Mouse (Mus musculus): Measurements from ENCODE around the gene Cxcr4. TPM values are rescaled to one million over a fixed set of nuclear protein-coding genes. Genes with fewer than 3 reads are reported as not detected.

Gene Cxcr4
- polyA plus RNA-seq, 1 experiment from 2014 or later, result 8.6 TPM

- ATAC-seq (ENCODE audit: low FRiP score) (peak; percentile 59; the same call in 1 of the 2 replicates), DNase-seq (ENCODE audit: low spot score) (peak; percentile 63)
- Histone ChIP-seq H3K27ac (peak overlapping the region; percentile 66), H3K9ac (no peak overlapping the region), H3K36me3 (replicated peaks; ENCODE audit: control insufficient read depth, insufficient read depth) (no peaks in the 10 kb centered on the region), H3K27me3 (ENCODE audit: control insufficient read depth, insufficient read depth, low read length) (no peaks in the 10 kb centered on the region), H3K9me3 (ENCODE audit: control insufficient read depth, low read length) (no peaks in the 10 kb centered on the region), H3K4me2 (replicated peaks) (no peak overlapping the region), H3K4me3 (replicated peaks; ENCODE audit: low read length) (no peak overlapping the region), H3K4me1 (replicated peaks; ENCODE audit: control insufficient read depth, insufficient read depth, low read length) (no peaks in the 10 kb centered on the region; the same call in 1 of the 2 replicates)
- WGBS, result 44% methylated on average over 9 of the region's 9 CpGs
These were observed 30.9 kb upstream of the Cxcr4 start for GRCm38 (mm10) chr1:128622867-128623593.

GRCm38 (mm10) chr1:128617654-128618310, 25.7 kb upstream of the Cxcr4 start:
- Histone ChIP-seq H3K36me3 (replicated peaks; ENCODE audit: control insufficient read depth, insufficient read depth) (no peaks in the 10 kb centered on the region), H3K27me3 (ENCODE audit: control insufficient read depth, insufficient read depth, low read length) (no peaks in the 10 kb centered on the region), H3K4me3 (replicated peaks; ENCODE audit: low read length) (no peak overlapping the region), H3K4me2 (replicated peaks) (no peak overlapping the region), H3K9ac (no peak overlapping the region), H3K4me1 (replicated peaks; ENCODE audit: control insufficient read depth, insufficient read depth, low read length) (no peaks in the 10 kb centered on the region; the same call in 1 of the 2 replicates), H3K27ac (no peak overlapping the region), H3K9me3 (ENCODE audit: control insufficient read depth, low read length) (no peaks in the 10 kb centered on the region)
- ATAC-seq (ENCODE audit: low FRiP score) (no peak), DNase-seq (ENCODE audit: low spot score) (no peak)
- WGBS, result 94% methylated on average over 13 of the region's 13 CpGs

- H3K27ac ChIP-seq, result no peak overlapping the region
- H3K4me3 ChIP-seq (replicated peaks; ENCODE audit: low read length), result no peak overlapping the region
- H3K4me1 ChIP-seq (replicated peaks; ENCODE audit: control insufficient read depth, insufficient read depth, low read length), result no peaks in the 10 kb centered on the region
- no peak overlapping the region for H3K4me2 ChIP-seq (replicated peaks)
- WGBS, result 83% methylated on average over 2 of the region's 2 CpGs
- DNase-seq (ENCODE audit: low spot score) (no peak), ATAC-seq (ENCODE audit: low FRiP score) (no peak)
- H3K9ac ChIP-seq, result no peak overlapping the region
- H3K27me3 ChIP-seq (ENCODE audit: control insufficient read depth, insufficient read depth, low read length), result no peaks in the 10 kb centered on the region
- no peaks in the 10 kb centered on the region for H3K9me3 ChIP-seq (ENCODE audit: control insufficient read depth, low read length)
- no peaks in the 10 kb centered on the region for H3K36me3 ChIP-seq (replicated peaks; ENCODE audit: control insufficient read depth, insufficient read depth)
These were observed 24.5 kb upstream of the Cxcr4 start for GRCm38 (mm10) chr1:128616586-128616985.

GRCm38 (mm10) chr1:128615459-128615806, 23.3 kb upstream of the Cxcr4 start:
- Histone ChIP-seq H3K36me3 (replicated peaks; ENCODE audit: control insufficient read depth, insufficient read depth) (no peaks in the 10 kb centered on the region), H3K4me1 (replicated peaks; ENCODE audit: control insufficient read depth, insufficient read depth, low read length) (no peaks in the 10 kb centered on the region), H3K9ac (no peak overlapping the region), H3K4me3 (replicated peaks; ENCODE audit: low read length) (no peak overlapping the region), H3K27me3 (ENCODE audit: control insufficient read depth, insufficient read depth, low read length) (no peaks in the 10 kb centered on the region), H3K9me3 (ENCODE audit: control insufficient read depth, low read length) (no peaks in the 10 kb centered on the region), H3K27ac (no peak overlapping the region), H3K4me2 (replicated peaks) (no peak overlapping the region)
- 83% methylated on average over 2 of the region's 2 CpGs for WGBS
- ATAC-seq (ENCODE audit: low FRiP score) (no peak), DNase-seq (ENCODE audit: low spot score) (no peak)

GRCm38 (mm10) chr1:128614653-128615458, 22.8 kb upstream of the Cxcr4 start:
- Histone ChIP-seq H3K9ac (no peak overlapping the region), H3K4me1 (replicated peaks; ENCODE audit: control insufficient read depth, insufficient read depth, low read length) (no peaks in the 10 kb centered on the region), H3K36me3 (replicated peaks; ENCODE audit: control insufficient read depth, insufficient read depth) (no peaks in the 10 kb centered on the region), H3K27ac (no peak overlapping the region), H3K9me3 (ENCODE audit: control insufficient read depth, low read length) (no peaks in the 10 kb centered on the region), H3K4me2 (replicated peaks) (no peak overlapping the region), H3K4me3 (replicated peaks; ENCODE audit: low read length) (no peak overlapping the region), H3K27me3 (ENCODE audit: control insufficient read depth, insufficient read depth, low read length) (no peaks in the 10 kb centered on the region)
- ATAC-seq (ENCODE audit: low FRiP score), result no peak
- no peak for DNase-seq (ENCODE audit: low spot score)
- 83% methylated on average over 7 of the region's 7 CpGs for WGBS

- H3K36me3 ChIP-seq (replicated peaks; ENCODE audit: control insufficient read depth, insufficient read depth), result no peaks in the 10 kb centered on the region
- no peaks in the 10 kb centered on the region for H3K27me3 ChIP-seq (ENCODE audit: control insufficient read depth, insufficient read depth, low read length)
- no peaks in the 10 kb centered on the region for H3K4me1 ChIP-seq (replicated peaks; ENCODE audit: control insufficient read depth, insufficient read depth, low read length)
- H3K4me2 ChIP-seq (replicated peaks), result no peak overlapping the region
- DNase-seq (ENCODE audit: low spot score), result no peak
- no peak overlapping the region for H3K9ac ChIP-seq
- H3K27ac ChIP-seq, result no peak overlapping the region
- no peak overlapping the region for H3K4me3 ChIP-seq (replicated peaks; ENCODE audit: low read length)
- WGBS, result 76% methylated on average over 6 of the region's 6 CpGs
- ATAC-seq (ENCODE audit: low FRiP score), result no peak
- H3K9me3 ChIP-seq (ENCODE audit: control insufficient read depth, low read length), result no peaks in the 10 kb centered on the region
These were observed 16.0 kb upstream of the Cxcr4 start for GRCm38 (mm10) chr1:128608119-128608518.

GRCm38 (mm10) chr1:128607423-128607822, 15.3 kb upstream of the Cxcr4 start:
- H3K4me2 ChIP-seq (replicated peaks), result no peak overlapping the region
- H3K27ac ChIP-seq, result no peak overlapping the region
- no peak overlapping the region for H3K9ac ChIP-seq
- WGBS, result 55% methylated on average over 3 of the region's 3 CpGs
- H3K27me3 ChIP-seq (ENCODE audit: control insufficient read depth, insufficient read depth, low read length), result no peaks in the 10 kb centered on the region
- H3K9me3 ChIP-seq (ENCODE audit: control insufficient read depth, low read length), result no peaks in the 10 kb centered on the region
- no peak overlapping the region for H3K4me3 ChIP-seq (replicated peaks; ENCODE audit: low read length)
- ATAC-seq (ENCODE audit: low FRiP score) (no peak), DNase-seq (ENCODE audit: low spot score) (no peak)
- no peaks in the 10 kb centered on the region for H3K4me1 ChIP-seq (replicated peaks; ENCODE audit: control insufficient read depth, insufficient read depth, low read length)
- H3K36me3 ChIP-seq (replicated peaks; ENCODE audit: control insufficient read depth, insufficient read depth), result no peaks in the 10 kb centered on the region

- H3K36me3 ChIP-seq (replicated peaks; ENCODE audit: control insufficient read depth, insufficient read depth), result no peaks in the 10 kb centered on the region
- DNase-seq (ENCODE audit: low spot score) (no peak), ATAC-seq (ENCODE audit: low FRiP score) (no peak)
- no peak overlapping the region for H3K4me3 ChIP-seq (replicated peaks; ENCODE audit: low read length)
- no peaks in the 10 kb centered on the region for H3K4me1 ChIP-seq (replicated peaks; ENCODE audit: control insufficient read depth, insufficient read depth, low read length)
- no peak overlapping the region for H3K9ac ChIP-seq
- H3K27ac ChIP-seq, result no peak overlapping the region
- no peaks in the 10 kb centered on the region for H3K27me3 ChIP-seq (ENCODE audit: control insufficient read depth, insufficient read depth, low read length)
- no peaks in the 10 kb centered on the region for H3K9me3 ChIP-seq (ENCODE audit: control insufficient read depth, low read length)
- WGBS, result 84% methylated on average over 1 of the region's 1 CpGs
- H3K4me2 ChIP-seq (replicated peaks), result no peak overlapping the region
These were observed 13.7 kb upstream of the Cxcr4 start for GRCm38 (mm10) chr1:128605794-128606193.

- WGBS, result 87% methylated on average over 8 of the region's 8 CpGs
These were observed 10.7 kb upstream of the Cxcr4 start for GRCm38 (mm10) chr1:128602688-128603385.

More at GRCm38 (mm10) chr1:128602688-128603385, 10.7 kb upstream of the Cxcr4 start:
- Histone ChIP-seq H3K4me1 (replicated peaks; ENCODE audit: control insufficient read depth, insufficient read depth, low read length) (no peaks in the 10 kb centered on the region), H3K9me3 (ENCODE audit: control insufficient read depth, low read length) (no peaks in the 10 kb centered on the region), H3K4me2 (replicated peaks) (no peak overlapping the region), H3K27me3 (ENCODE audit: control insufficient read depth, insufficient read depth, low read length) (no peaks in the 10 kb centered on the region), H3K36me3 (replicated peaks; ENCODE audit: control insufficient read depth, insufficient read depth) (no peaks in the 10 kb centered on the region), H3K4me3 (replicated peaks; ENCODE audit: low read length) (no peak overlapping the region), H3K27ac (no peak overlapping the region), H3K9ac (no peak overlapping the region)
- ATAC-seq (ENCODE audit: low FRiP score), result no peak
- no peak for DNase-seq (ENCODE audit: low spot score)
